Mouse (Mus musculus): ENCODE measurements around the gene Kmt2b. TPM values are rescaled to one million over a fixed set of nuclear protein-coding genes. Genes with fewer than 3 reads are reported as not detected.

The Kmt2b gene
- polyA plus RNA-seq, 1 experiment: 40.1 TPM

GRCm38 (mm10) chr7:30591605-30591951 lies 3.1 kb upstream of the Kmt2b start:
- Histone ChIP-seq H3K4me1 (ENCODE audit: control insufficient read depth, insufficient read depth, low read length) (peaks cover 5% of the 10 kb centered on the region; the same call in 1 of the 2 replicates), H3K4me3 (ENCODE audit: insufficient read depth, low read length) (no peak overlapping the region), H3K27ac (ENCODE audit: insufficient read depth, low read length) (no peak overlapping the region)
- TF ChIP-seq POLR2A (IDR thresholded peaks at IDR 0.05; ENCODE audit: low read depth, low read length): no peak
- no peak for TF ChIP-seq CTCF (IDR thresholded peaks at IDR 0.05; ENCODE audit: borderline replicate concordance, insufficient read depth, low read length)

- TF ChIP-seq CTCF (IDR thresholded peaks at IDR 0.05; ENCODE audit: borderline replicate concordance, insufficient read depth, low read length) (no peak), POLR2A (IDR thresholded peaks at IDR 0.05; ENCODE audit: low read depth, low read length) (no peak)
- Histone ChIP-seq H3K27ac (ENCODE audit: insufficient read depth, low read length) (no peak overlapping the region), H3K4me3 (ENCODE audit: insufficient read depth, low read length) (no peak overlapping the region)
These were observed 2.5 kb upstream of the Kmt2b start for GRCm38 (mm10) chr7:30590927-30591604.

GRCm38 (mm10) chr7:30589435-30590301 lies 1.1 kb upstream of the Kmt2b start:
- Histone ChIP-seq H3K4me3 (ENCODE audit: insufficient read depth, low read length) (peak overlapping the region; percentile 62), H3K27ac (ENCODE audit: insufficient read depth, low read length) (peak overlapping the region; percentile 34), H3K4me1 (ENCODE audit: control insufficient read depth, insufficient read depth, low read length) (peaks cover 5% of the 10 kb centered on the region; the same call in 1 of the 2 replicates)
- TF ChIP-seq POLR2A (IDR thresholded peaks at IDR 0.05; ENCODE audit: low read depth, low read length): no peak
- TF ChIP-seq CTCF (IDR thresholded peaks at IDR 0.05; ENCODE audit: borderline replicate concordance, insufficient read depth, low read length): peak; percentile 55

More at GRCm38 (mm10) chr7:30590927-30591604, 2.5 kb upstream of the Kmt2b start:
- peaks cover 5% of the 10 kb centered on the region; the same call in 1 of the 2 replicates for H3K4me1 ChIP-seq (ENCODE audit: control insufficient read depth, insufficient read depth, low read length)

- no peak for TF ChIP-seq POLR2A (IDR thresholded peaks at IDR 0.05; ENCODE audit: low read depth, low read length)
- TF ChIP-seq CTCF (IDR thresholded peaks at IDR 0.05; ENCODE audit: borderline replicate concordance, insufficient read depth, low read length): no peak
- Histone ChIP-seq H3K27ac (ENCODE audit: insufficient read depth, low read length) (peak overlapping the region; percentile 66), H3K4me1 (ENCODE audit: control insufficient read depth, insufficient read depth, low read length) (peaks cover 5% of the 10 kb centered on the region; the same call in 1 of the 2 replicates), H3K4me3 (ENCODE audit: insufficient read depth, low read length) (peak overlapping the region; percentile 94)
These were observed 471 bp downstream of the Kmt2b start for GRCm38 (mm10) chr7:30587842-30588667.

- TF ChIP-seq CTCF (IDR thresholded peaks at IDR 0.05; ENCODE audit: borderline replicate concordance, insufficient read depth, low read length) (no peak), POLR2A (IDR thresholded peaks at IDR 0.05; ENCODE audit: low read depth, low read length) (no peak)
- no peak overlapping the region for H3K27ac ChIP-seq (ENCODE audit: insufficient read depth, low read length)
- peak overlapping the region; percentile 94 for H3K4me3 ChIP-seq (ENCODE audit: insufficient read depth, low read length)
- H3K4me1 ChIP-seq (ENCODE audit: control insufficient read depth, insufficient read depth, low read length): peaks cover 5% of the 10 kb centered on the region; the same call in 1 of the 2 replicates
These were observed 2.0 kb downstream of the Kmt2b start for GRCm38 (mm10) chr7:30586455-30587020.

GRCm38 (mm10) chr7:30585170-30585569 lies 3.4 kb downstream of the Kmt2b start:
- Histone ChIP-seq H3K4me3 (ENCODE audit: insufficient read depth, low read length) (no peak overlapping the region), H3K27ac (ENCODE audit: insufficient read depth, low read length) (no peak overlapping the region), H3K4me1 (ENCODE audit: control insufficient read depth, insufficient read depth, low read length) (peaks cover 5% of the 10 kb centered on the region; the same call in 1 of the 2 replicates)
- TF ChIP-seq POLR2A (IDR thresholded peaks at IDR 0.05; ENCODE audit: low read depth, low read length): no peak
- TF ChIP-seq CTCF (IDR thresholded peaks at IDR 0.05; ENCODE audit: borderline replicate concordance, insufficient read depth, low read length): no peak

GRCm38 (mm10) chr7:30584339-30584738 lies 4.2 kb downstream of the Kmt2b start:
- peaks cover 5% of the 10 kb centered on the region; the same call in 1 of the 2 replicates for H3K4me1 ChIP-seq (ENCODE audit: control insufficient read depth, insufficient read depth, low read length)
- TF ChIP-seq CTCF (IDR thresholded peaks at IDR 0.05; ENCODE audit: borderline replicate concordance, insufficient read depth, low read length) (no peak), POLR2A (IDR thresholded peaks at IDR 0.05; ENCODE audit: low read depth, low read length) (no peak)
- no peak overlapping the region for H3K27ac ChIP-seq (ENCODE audit: insufficient read depth, low read length)
- no peak overlapping the region for H3K4me3 ChIP-seq (ENCODE audit: insufficient read depth, low read length)

GRCm38 (mm10) chr7:30581547-30581946 lies 7.0 kb downstream of the Kmt2b start:
- H3K4me1 ChIP-seq (ENCODE audit: control insufficient read depth, insufficient read depth, low read length): no peaks in the 10 kb centered on the region
- TF ChIP-seq CTCF (IDR thresholded peaks at IDR 0.05; ENCODE audit: borderline replicate concordance, insufficient read depth, low read length): no peak
- TF ChIP-seq POLR2A (IDR thresholded peaks at IDR 0.05; ENCODE audit: low read depth, low read length): no peak
- no peak overlapping the region for H3K4me3 ChIP-seq (ENCODE audit: insufficient read depth, low read length)
- no peak overlapping the region for H3K27ac ChIP-seq (ENCODE audit: insufficient read depth, low read length)

- H3K4me1 ChIP-seq (ENCODE audit: control insufficient read depth, insufficient read depth, low read length): no peaks in the 10 kb centered on the region
- no peak for TF ChIP-seq POLR2A (IDR thresholded peaks at IDR 0.05; ENCODE audit: low read depth, low read length)
- TF ChIP-seq CTCF (IDR thresholded peaks at IDR 0.05; ENCODE audit: borderline replicate concordance, insufficient read depth, low read length): no peak
- no peak overlapping the region for H3K4me3 ChIP-seq (ENCODE audit: insufficient read depth, low read length)
- no peak overlapping the region for H3K27ac ChIP-seq (ENCODE audit: insufficient read depth, low read length)
These were observed 8.6 kb downstream of the Kmt2b start for GRCm38 (mm10) chr7:30579950-30580349.
